Mouse (Mus musculus) hindbrain, postnatal 0 days (tissue): Measurements from ENCODE around the gene Tmem150b. TPM values are rescaled to one million over a fixed set of nuclear protein-coding genes. Genes with fewer than 3 reads are reported as not detected.

ENCODE experiments used
- ATAC-seq: fragments of 200-750 bp; cut with Nextera tagmentation; 2 replicates; pipeline ENCODE4 v1.8.0; 2017; ENCODE audit warnings: mild to moderate bottlenecking, moderate TSS enrichment, moderate library complexity
- DNase-seq: peaks from one replicate; pipeline ENCODE4 v3.0.0-alpha.2; 2015; ENCODE audit warnings: low spot score
- H3K27ac ChIP-seq: fragments of 300-500 bp; sonication (generic); 2 replicates; pipeline ENCODE4 v1.5.1; 2014; ENCODE audit warnings: mild to moderate bottlenecking
- H3K27me3 ChIP-seq: fragments of 300-500 bp; sonication (generic); 2 replicates; pipeline ENCODE4 v1.6.1; 2014; ENCODE audit warnings: low read length, mixed read lengths; ENCODE audit not compliant: insufficient read depth
- H3K36me3 ChIP-seq: fragments of 300-500 bp; sonication (generic); 2 replicates; pipeline ENCODE4 v1.6.1; 2014; ENCODE audit warnings: low read length, mixed read lengths; ENCODE audit not compliant: insufficient read depth
- H3K4me1 ChIP-seq: fragments of 300-500 bp; sonication (generic); 2 replicates; pipeline ENCODE4 v1.6.1; 2014; ENCODE audit warnings: antibody characterized with exemption, low read length, mixed read lengths; ENCODE audit not compliant: insufficient read depth
- H3K4me2 ChIP-seq: fragments of 300-500 bp; sonication (generic); 2 replicates; pipeline ENCODE4 v1.6.1; 2014; ENCODE audit warnings: low read depth, mild to moderate bottlenecking, low read length, moderate library complexity, mixed read lengths
- H3K4me3 ChIP-seq: fragments of 300-500 bp; sonication (generic); 2 replicates; pipeline ENCODE4 v1.5.1; 2014; ENCODE audit warnings: low read length
- H3K9ac ChIP-seq: fragments of 300-500 bp; sonication (generic); replicated peaks from 2 replicates; pipeline ENCODE4 v1.6.1; 2014; ENCODE audit warnings: mild to moderate bottlenecking, low read length, moderate library complexity, mixed read lengths
- H3K9me3 ChIP-seq: fragments of 300-500 bp; sonication (generic); 2 replicates; pipeline ENCODE4 v1.6.1; 2016; ENCODE audit warnings: low read length, mixed read lengths
- CTCF ChIP-seq: IDR thresholded peaks from 2 replicates; pipeline ENCODE4 v1.5.1; 2016; ENCODE audit warnings: antibody characterized with exemption, control low read depth, low read depth
- WGBS: fragments of 180-500 bp; shearing (Covaris S2); extraction: QIAGEN DNeasy Blood & Tissue Kit; methylation state at CpG from one replicate; pipeline ENCODE4 v1.1.7; 2014; 5-methylcytosine and 5-hydroxymethylcytosine counted together
- polyA plus RNA-seq: library from polyadenylated mRNA; unstranded; fragments of >200 nt; fragmentation: Nextera tagmentation; extraction: Ambion mirVana; gene quantifications from 2 replicates; pipeline ENCODE4 v1.2.1, GENCODE M21; 2015
- total RNA-seq: library from RNA; depleted of rRNA; stranded (reverse); fragments of >200 nt; gene quantifications from 2 replicates; pipeline ENCODE4 v1.2.3, GENCODE M21; 2014; rRNA removed

Tmem150b gene
- not detected in 2 replicates for total RNA-seq
- 0.13 TPM in 2 replicates for polyA plus RNA-seq

DNA sequence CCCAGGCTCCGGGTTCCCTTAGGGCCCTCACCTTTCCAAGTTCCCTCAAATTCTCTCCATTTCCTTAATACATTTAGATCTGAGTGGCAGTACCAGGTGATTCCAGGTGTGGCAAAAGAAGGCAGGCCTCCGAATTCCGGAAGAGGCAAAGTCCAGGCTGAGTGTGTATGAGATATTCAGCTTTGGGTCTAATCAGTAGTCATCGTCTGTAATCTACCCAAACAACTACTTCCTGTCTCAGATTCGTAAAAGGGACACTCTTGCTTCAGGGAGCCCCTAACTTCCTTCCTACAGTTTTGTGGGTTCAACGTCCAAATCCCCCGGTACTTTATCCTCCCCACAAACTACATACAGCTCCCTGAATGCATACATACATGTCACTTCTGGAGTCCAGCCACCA lies at the start of gene Tmem150b:
Gene Tmem150b (minus strand): TSS at position 81 of the 400 bp plus-strand sequence.
- Histone ChIP-seq H3K27me3 (no peaks in the 10 kb centered on the region), H3K4me2 (no peak within 1 kb of the TSS), H3K9ac (no peak within 1 kb of the TSS), H3K4me1 (no peaks in the 10 kb centered on the region), H3K27ac (no peak within 1 kb of the TSS), H3K9me3 (no peaks in the 10 kb centered on the region), H3K4me3 (no peak within 1 kb of the TSS), H3K36me3 (no peaks in the 10 kb centered on the region)
- WGBS = 86% methylated on average over 7 of the region's 7 CpGs
- ATAC-seq (no peak), DNase-seq (no peak)
- TF ChIP-seq CTCF = no peak

- H3K9me3 ChIP-seq = no peaks in the 10 kb centered on the region
- no peak for DNase-seq
- no peak within 1 kb of the TSS for H3K4me2 ChIP-seq
- ATAC-seq = no peak
- no peak within 1 kb of the TSS for H3K27ac ChIP-seq
- H3K4me1 ChIP-seq = no peaks in the 10 kb centered on the region
- no peak within 1 kb of the TSS for H3K9ac ChIP-seq
- H3K36me3 ChIP-seq = no peaks in the 10 kb centered on the region
- no peak for TF ChIP-seq CTCF
- no peak within 1 kb of the TSS for H3K4me3 ChIP-seq
- WGBS = 79% methylated on average over 3 of the region's 5 CpGs
- peaks cover 12% of the 10 kb centered on the region for H3K27me3 ChIP-seq
These were observed 46.2 kb upstream of the Tmem150b start, which contains the start of gene Fam71e2 for GRCm38 (mm10) chr7:4771202-4771601. Fam71e2 (minus strand) TSS chr7:4771302.

GRCm38 (mm10) chr7:4764946-4765710 lies 40.1 kb upstream of the Tmem150b start:
- 21% methylated on average over 4 of the region's 4 CpGs for WGBS
- no peak for ATAC-seq
- TF ChIP-seq CTCF = no peak
- DNase-seq = no peak
- H3K36me3 ChIP-seq = no peaks in the 10 kb centered on the region
- H3K4me3 ChIP-seq = no peak overlapping the region
- no peak overlapping the region for H3K9ac ChIP-seq
- no peaks in the 10 kb centered on the region for H3K9me3 ChIP-seq
- no peaks in the 10 kb centered on the region for H3K27me3 ChIP-seq
- no peaks in the 10 kb centered on the region for H3K4me1 ChIP-seq
- H3K27ac ChIP-seq = no peak overlapping the region
- H3K4me2 ChIP-seq = no peak overlapping the region

- ATAC-seq (no peak), DNase-seq (no peak)
- H3K9ac ChIP-seq = no peak overlapping the region
- no peak overlapping the region for H3K4me2 ChIP-seq
- no peak for TF ChIP-seq CTCF
- no peaks in the 10 kb centered on the region for H3K4me1 ChIP-seq
- WGBS = 57% methylated on average over 1 of the region's 1 CpGs
- H3K4me3 ChIP-seq = no peak overlapping the region
- H3K27me3 ChIP-seq = no peaks in the 10 kb centered on the region
- H3K9me3 ChIP-seq = no peaks in the 10 kb centered on the region
- H3K36me3 ChIP-seq = no peaks in the 10 kb centered on the region
- H3K27ac ChIP-seq = no peak overlapping the region
These were observed 34.6 kb upstream of the Tmem150b start for GRCm38 (mm10) chr7:4759670-4760069.

DNA sequence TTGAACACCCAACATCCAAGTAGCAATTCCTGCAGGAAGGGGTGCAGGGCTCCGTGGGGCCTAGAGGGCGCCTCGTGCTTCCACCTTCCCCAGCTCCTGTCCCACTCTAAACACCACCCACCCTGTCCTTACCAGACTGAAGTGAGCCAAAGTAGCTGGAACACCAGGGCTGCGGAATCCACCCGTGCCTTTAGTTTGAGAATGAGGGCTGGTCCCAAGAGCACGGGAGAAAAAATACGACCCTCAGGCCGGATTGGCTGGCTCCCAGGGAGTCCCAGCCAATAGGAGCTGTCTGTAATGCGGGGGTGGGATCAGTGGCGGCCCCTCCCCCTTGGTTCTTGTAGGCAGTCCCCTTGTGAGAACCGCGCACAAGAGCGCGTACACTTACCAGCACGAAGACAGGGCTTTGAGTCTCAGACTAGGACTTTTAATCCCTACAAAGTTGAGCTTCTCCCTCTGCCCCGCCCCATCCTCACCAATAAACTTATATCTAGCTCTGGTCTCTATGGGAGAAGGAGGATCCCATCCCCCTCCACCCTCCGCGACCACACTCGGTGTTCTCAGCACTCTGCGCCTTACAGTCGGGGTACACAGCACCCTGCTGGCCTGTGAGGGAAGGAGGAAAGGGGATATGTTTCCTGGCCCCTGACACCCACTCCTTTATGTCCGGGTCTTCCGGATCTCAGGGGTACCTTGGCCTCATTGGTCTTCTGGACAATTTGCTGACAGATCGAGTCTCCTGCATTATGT lies 27.9 kb upstream of the Tmem150b start, which contains the start of gene Cox6b2:
Gene Cox6b2 (minus strand): TSS at position 274 of the 750 bp plus-strand sequence.
- Histone ChIP-seq H3K36me3 (no peaks in the 10 kb centered on the region), H3K4me3 (peak within 1 kb of the TSS; percentile 40), H3K4me1 (peaks cover 6% of the 10 kb centered on the region), H3K4me2 (peak within 1 kb of the TSS; percentile 54), H3K9me3 (no peaks in the 10 kb centered on the region), H3K27ac (peak within 1 kb of the TSS; percentile 69), H3K27me3 (no peaks in the 10 kb centered on the region), H3K9ac (peak within 1 kb of the TSS; percentile 37)
- no peak for TF ChIP-seq CTCF
- 4% methylated on average over 24 of the region's 24 CpGs for WGBS
- peak; percentile 92 for DNase-seq
- ATAC-seq = peak; percentile 93

DNA sequence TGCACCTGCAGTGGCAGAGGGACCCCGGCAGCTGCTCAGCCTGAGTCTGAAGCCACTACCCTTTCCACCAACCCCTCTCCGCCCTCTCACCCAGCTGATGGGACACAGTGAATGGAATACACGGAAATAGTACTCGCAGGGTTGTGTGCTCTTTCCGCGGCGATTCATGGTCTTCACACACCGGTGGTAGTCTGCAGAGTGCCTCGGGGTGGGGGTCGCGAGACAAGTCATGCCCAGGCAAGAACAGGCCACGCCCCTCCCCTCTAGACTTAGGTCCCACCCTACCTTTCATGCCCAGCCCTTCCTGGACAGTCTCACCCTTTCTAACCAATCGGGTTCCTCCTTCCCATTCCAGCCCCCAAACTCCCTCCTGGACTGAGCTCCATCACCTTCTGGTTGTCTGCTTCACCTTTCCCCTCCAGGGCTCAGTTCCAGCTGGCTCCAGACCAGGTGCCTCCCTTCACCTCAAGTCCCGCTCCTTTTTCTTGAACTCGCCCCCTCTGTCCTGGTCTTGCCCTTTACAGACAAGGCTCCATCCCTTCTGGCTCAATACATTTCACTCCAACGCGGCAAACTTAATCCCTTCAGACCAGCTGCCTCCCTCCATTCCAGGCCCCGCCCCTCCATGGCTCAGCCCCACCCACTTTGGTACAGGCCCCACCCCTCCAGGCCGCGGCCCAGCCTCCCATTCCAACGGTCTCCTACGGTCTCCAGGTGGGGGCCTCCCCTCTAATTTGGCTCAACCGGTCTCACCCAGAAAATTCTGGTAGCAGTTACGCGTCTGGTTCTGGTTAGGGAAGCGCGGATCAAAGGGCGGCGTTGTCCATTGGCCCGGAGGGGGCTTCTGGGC lies 27.1 kb upstream of the Tmem150b start:
- TF ChIP-seq CTCF = no peak
- no peaks in the 10 kb centered on the region for H3K36me3 ChIP-seq
- ATAC-seq (peak; percentile 78), DNase-seq (peak; percentile 54)
- no peaks in the 10 kb centered on the region for H3K9me3 ChIP-seq
- peak overlapping the region; percentile 40 for H3K4me3 ChIP-seq
- peaks cover 6% of the 10 kb centered on the region for H3K4me1 ChIP-seq
- WGBS = 5% methylated on average over 30 of the region's 30 CpGs
- peak overlapping the region; percentile 69 for H3K27ac ChIP-seq
- H3K27me3 ChIP-seq = no peaks in the 10 kb centered on the region
- H3K9ac ChIP-seq = peak overlapping the region; percentile 37
- peak overlapping the region; percentile 54 for H3K4me2 ChIP-seq
